Mouse (Mus musculus) gastrocnemius, postnatal 25 days (tissue): Measurements from ENCODE around the gene Sit1. TPM values are rescaled to one million over a fixed set of nuclear protein-coding genes. Genes with fewer than 3 reads are reported as not detected.
A peak's percentile ranks its signal among the peaks of the same experiment; 100 is the strongest.

Experiments
- DNase-seq: peaks from one replicate; pipeline ENCODE4 v3.0.0; 2022
- total RNA-seq, 2 experiments: library from RNA; stranded (reverse); gene quantifications; 1 replicate in 1 of 2; 2 replicates in 1 of 2; pipeline ENCODE4 v1.2.3; 2021

The Sit1 gene
- total RNA-seq, 2 experiments from 2014 or later: not detected

GRCm38 (mm10) chr4:43466872-43467271 is 16.7 kb downstream of the Sit1 start:
- no peak for DNase-seq

- DNase-seq: no peak
Measured at GRCm38 (mm10) chr4:43465935-43466334, 17.6 kb downstream of the Sit1 start.

GRCm38 (mm10) chr4:43463102-43463501 is 20.4 kb downstream of the Sit1 start:
- DNase-seq: no peak

- no peak for DNase-seq
Measured at GRCm38 (mm10) chr4:43457124-43457523, 26.4 kb downstream of the Sit1 start.

GRCm38 (mm10) chr4:43456470-43456869 is 27.1 kb downstream of the Sit1 start:
- no peak for DNase-seq

- no peak for DNase-seq
Measured at GRCm38 (mm10) chr4:43454041-43454836, 29.3 kb downstream of the Sit1 start, which contains the start of gene Cd72. Gene Cd72 (minus strand): TSS chr4:43454628.

- DNase-seq: no peak
Measured at GRCm38 (mm10) chr4:43453413-43453812, 30.1 kb downstream of the Sit1 start.

- no peak for DNase-seq
Measured at GRCm38 (mm10) chr4:43452315-43452714, 31.2 kb downstream of the Sit1 start.

- no peak for DNase-seq
Measured at GRCm38 (mm10) chr4:43448554-43448953, 35.0 kb downstream of the Sit1 start.

GRCm38 (mm10) chr4:43447251-43447650 is 36.3 kb downstream of the Sit1 start:
- peak; percentile 71 for DNase-seq

- DNase-seq: no peak
Measured at GRCm38 (mm10) chr4:43443511-43443910, 40.0 kb downstream of the Sit1 start.

GRCm38 (mm10) chr4:43442456-43443361 is 40.8 kb downstream of the Sit1 start:
- peak; percentile 71 for DNase-seq

- peak; percentile 97 for DNase-seq
Measured at GRCm38 (mm10) chr4:43442044-43442443, 41.5 kb downstream of the Sit1 start.

GRCm38 (mm10) chr4:43441639-43442038 is 41.9 kb downstream of the Sit1 start, which contains the start of gene Tesk1:
Gene Tesk1 (plus strand): TSS chr4:43441939.
- DNase-seq: no peak

GRCm38 (mm10) chr4:43432832-43433231 is 50.7 kb downstream of the Sit1 start:
- DNase-seq: no peak

Other genes starting within 250 kb of the Sit1 start
- gene Atp8b5, start 216.6 kb downstream of the Sit1 start, total RNA-seq: not detected
- gene Rusc2, start 101.8 kb downstream of the Sit1 start, total RNA-seq: 10 to 100 TPM; 22.1 to 24.2 TPM
- not detected for gene Fam166b, start 54.6 kb downstream of the Sit1 start, total RNA-seq
- gene Tesk1, start 41.8 kb downstream of the Sit1 start, total RNA-seq: 10 to 100 TPM; 41.7 to 47.2 TPM
- not detected for gene Cd72, start 29.1 kb downstream of the Sit1 start, total RNA-seq
- 10 to 100 TPM; 21.9 to 26.8 TPM for gene Ccdc107, start 9.2 kb upstream of the Sit1 start, total RNA-seq
- gene Arhgef39, start 16.0 kb upstream of the Sit1 start, total RNA-seq: under 1 TPM in 1 of 2 experiments, not detected in 1; 0.69 TPM
- 1 to 10 TPM; 2.2 to 2.7 TPM for gene Car9, start 23.2 kb upstream of the Sit1 start, total RNA-seq
- gene Tpm2, start 40.0 kb upstream of the Sit1 start, total RNA-seq: over 10,000 TPM in 1 of 2 experiments, 1,000 to 10,000 TPM in 1; 8,936 to 14,319 TPM
- gene Creb3, start 78.6 kb upstream of the Sit1 start, total RNA-seq: 10 to 100 TPM; 34.9 to 41.8 TPM
- gene Tln1, start 79.0 kb upstream of the Sit1 start, total RNA-seq: 10 to 100 TPM; 56.2 to 79.8 TPM
- 10 to 100 TPM; 21.1 to 22.5 TPM for gene Rgp1, start 95.0 kb upstream of the Sit1 start, total RNA-seq
- 1 to 10 TPM; 5.5 to 6.1 TPM for gene Gba2, start 95.1 kb upstream of the Sit1 start, total RNA-seq
- under 1 TPM in 1 of 2 experiments, not detected in 1; 0.64 TPM for gene Msmp, start 100.8 kb upstream of the Sit1 start, total RNA-seq
- 10 to 100 TPM; 32.5 to 36.6 TPM for gene Npr2, start 148.2 kb upstream of the Sit1 start, total RNA-seq
- gene Spag8, start 169.9 kb upstream of the Sit1 start, total RNA-seq: under 1 TPM in 1 of 2 experiments, not detected in 1; 0.33 TPM
- 10 to 100 TPM; 37.5 to 39.6 TPM for gene Hint2, start 172.7 kb upstream of the Sit1 start, total RNA-seq
- gene Tmem8b, start 185.2 kb upstream of the Sit1 start, total RNA-seq: 10 to 100 TPM; 10.7 to 12.1 TPM
- under 1 TPM in 1 of 2 experiments, not detected in 1; 0.13 TPM for gene Fam221b, start 185.4 kb upstream of the Sit1 start, total RNA-seq
- not detected for gene Olfr70, start 217.1 kb upstream of the Sit1 start, total RNA-seq
- not detected for gene Olfr71, start 226.5 kb upstream of the Sit1 start, total RNA-seq
- gene Hrct1, start 243.5 kb upstream of the Sit1 start, total RNA-seq: 1 to 10 TPM; 1.4 to 2.3 TPM
- 1 to 10 TPM; 1.3 to 1.5 TPM for gene Spaar, start 246.3 kb upstream of the Sit1 start, total RNA-seq